ENCODE assay signal across 9 mouse cellular contexts in genomic region chr7:62382391-62382790, GRCm38 (mm10). TPM values are rescaled to one million over a fixed set of nuclear protein-coding genes. Genes with fewer than 3 reads are reported as not detected.
DNase-seq lines count a peak whose midpoint lies in the region; ATAC-seq and TF ChIP-seq lines count a peak whose summit lies in the region.
"Had no signal": no experiment of that assay in that cellular context is flagged by ENCODE, and none has a peak within 500 bp of the region (broad histone marks: within the 10 kb centered on the region; RNA-seq: fewer than 3 reads in every experiment).

No protein-coding gene starts in this region.

- TF ChIP-seq POLR2A in myocyte (IDR thresholded peaks at IDR 0.05; ENCODE audit: insufficient read length, low read depth): no peak

- peak; percentile 86 for ATAC-seq in forebrain, postnatal 0 days

- no peaks in the 10 kb centered on the region for H3K27me3 ChIP-seq in forebrain, postnatal 0 days (ENCODE audit: insufficient read depth, low read length)
- no peaks in the 10 kb centered on the region for H3K27me3 ChIP-seq in myocyte (ENCODE audit: control insufficient read depth, insufficient read depth, insufficient read length)

- H3K4me1 ChIP-seq in forebrain, postnatal 0 days (ENCODE audit: insufficient read depth): no peaks in the 10 kb centered on the region

- peak; percentile 47 for DNase-seq in adrenal gland, adult 2 months
- DNase-seq in adrenal gland, postnatal 4 days (ENCODE audit: low spot score in 2 of 2): no peak
- peak; percentile 19 for DNase-seq in thymus, postnatal 4 days
- DNase-seq in thymus, postnatal 10 days (ENCODE audit: low spot score in 2 of 2): no peak
- peak; percentile 81 for DNase-seq in forebrain, postnatal 0 days
- DNase-seq in left cerebral cortex, adult 18-20 months (ENCODE audit: low spot score in 2 of 2): peak; percentile 22 to 37
- no peak for DNase-seq in spleen, postnatal 36 days (ENCODE audit: low spot score in 2 of 2)

- TF ChIP-seq CTCF in forebrain, postnatal 0 days (IDR thresholded peaks at IDR 0.05; ENCODE audit: low read depth): peak; percentile 82

- H3K4me3 ChIP-seq in forebrain, postnatal 0 days (ENCODE audit: low read depth, low read length): no peak overlapping the region
- no peak overlapping the region for H3K4me3 ChIP-seq in myocyte

- no peak overlapping the region for H3ac ChIP-seq in myocyte (ENCODE audit: control insufficient read depth, insufficient read length)

- no peak overlapping the region for H3K9ac ChIP-seq in forebrain, postnatal 0 days

- no peak overlapping the region for H3K4me2 ChIP-seq in forebrain, postnatal 0 days (ENCODE audit: low read depth)
- peak overlapping the region; percentile 61 for H3K4me2 ChIP-seq in myocyte (ENCODE audit: low read depth)

- H3K9me3 ChIP-seq in forebrain, postnatal 0 days (ENCODE audit: low read length): no peaks in the 10 kb centered on the region

- 16% methylated on average over 2 of the region's 2 CpGs for WGBS in forebrain, postnatal 0 days

- no peaks in the 10 kb centered on the region for H3K36me3 ChIP-seq in forebrain, postnatal 0 days (ENCODE audit: insufficient read depth)
- H3K36me3 ChIP-seq in myocyte (ENCODE audit: control insufficient read depth, insufficient read depth): no peaks in the 10 kb centered on the region

- no peaks in the 10 kb centered on the region for H3K79me2 ChIP-seq in myocyte (ENCODE audit: control insufficient read depth, insufficient read depth)

- no peak overlapping the region for H3K27ac ChIP-seq in forebrain, postnatal 0 days (ENCODE audit: low read depth, low read length)

TF ChIP-seq in myocyte, 11 proteins besides CTCF, POLR2A, EP300 and RAD21:
- TF ChIP-seq REST (IDR thresholded peaks at IDR 0.05; ENCODE audit: insufficient read depth, insufficient read length): no peak
- TF ChIP-seq SRF (IDR thresholded peaks at IDR 0.05; ENCODE audit: control insufficient read depth, insufficient read length, low read depth): no peak
- no peak for TF ChIP-seq POLR2AphosphoS2 (IDR thresholded peaks at IDR 0.05; ENCODE audit: insufficient read length, low read depth)
- TF ChIP-seq TCF3 (IDR thresholded peaks at IDR 0.05; ENCODE audit: insufficient read length, low read depth): no peak
- TF ChIP-seq USF1 (IDR thresholded peaks at IDR 0.05; ENCODE audit: low read depth): no peak
- no peak for TF ChIP-seq MYOD1 (IDR thresholded peaks at IDR 0.05; ENCODE audit: control insufficient read depth in 1 of 3, insufficient read length in 2 of 3, low read depth in 2 of 3)
- TF ChIP-seq MYOG (IDR thresholded peaks at IDR 0.05; ENCODE audit: control insufficient read depth in 1 of 3, insufficient read depth in 1 of 3, insufficient read length in 2 of 3, low read depth in 2 of 3): no peak
- no peak for TF ChIP-seq TCF12 (IDR thresholded peaks at IDR 0.05; ENCODE audit: insufficient read depth, poor library complexity, severe bottlenecking)

RNA-seq across cellular contexts. Expression of gene Magel2, which starts 5.6 kb away (rescaled TPM):
- 1 to 10 TPM; 1.7 TPM for total RNA-seq in adrenal gland, adult 2 months (2021)
- 3.1 and 4.1 TPM in 2 replicates for polyA plus RNA-seq in adrenal gland, adult 2 months (2012; rRNA removed)
- 10 to 100 TPM; 10.2 to 12.6 TPM for total RNA-seq in adrenal gland, postnatal 4 days (2021)
- 8.7 and 21.4 TPM in 2 replicates for total RNA-seq in forebrain, postnatal 0 days (2014; rRNA removed)
- polyA plus RNA-seq in forebrain, postnatal 0 days (2015; fragmentation: Nextera tagmentation; extraction: Ambion mirVana): 4.1 and 8.6 TPM in 2 replicates
- 1 to 10 TPM; 1.3 to 1.5 TPM for total RNA-seq in left cerebral cortex, adult 18-20 months (2021)
- polyA plus RNA-seq in myocyte (2012; fragmentation: generic; extraction: Trizol): not detected
- polyA plus RNA-seq: gonadal fat pad, adult 2 months had no signal

RNA-seq across cellular contexts. Expression of gene Ndn, which starts 36.0 kb away (rescaled TPM):
- total RNA-seq in adrenal gland, adult 2 months (2021): 10 to 100 TPM; 55.8 to 92.2 TPM
- polyA plus RNA-seq in adrenal gland, adult 2 months (2012; rRNA removed): 55.5 and 61.7 TPM in 2 replicates
- 100 to 1,000 TPM; 112 to 118 TPM for total RNA-seq in adrenal gland, postnatal 4 days (2021)
- total RNA-seq in forebrain, postnatal 0 days (2014; rRNA removed): 339 and 512 TPM in 2 replicates
- 540 and 638 TPM in 2 replicates for polyA plus RNA-seq in forebrain, postnatal 0 days (2015; fragmentation: Nextera tagmentation; extraction: Ambion mirVana)
- 100 to 1,000 TPM; 109 to 118 TPM for total RNA-seq in left cerebral cortex, adult 18-20 months (2021)
- 0.48 TPM for polyA plus RNA-seq in myocyte (2012; fragmentation: generic; extraction: Trizol)

RNA-seq across cellular contexts. Expression of gene Mkrn3, which starts 37.5 kb away (rescaled TPM):
- 1 to 10 TPM in 1 of 2 experiments, under 1 TPM in 1; 0.78 to 1.1 TPM for total RNA-seq in adrenal gland, adult 2 months (2021)
- polyA plus RNA-seq in adrenal gland, adult 2 months (2012; rRNA removed): 0.67 and 1.3 TPM in 2 replicates
- total RNA-seq in adrenal gland, postnatal 4 days (2021): 1 to 10 TPM; 4.1 TPM
- 31.2 and 39.7 TPM in 2 replicates for total RNA-seq in forebrain, postnatal 0 days (2014; rRNA removed)
- polyA plus RNA-seq in forebrain, postnatal 0 days (2015; fragmentation: Nextera tagmentation; extraction: Ambion mirVana): 19.8 and 23.6 TPM in 2 replicates
- under 1 TPM; 0.33 to 0.56 TPM for total RNA-seq in left cerebral cortex, adult 18-20 months (2021)
- polyA plus RNA-seq in myocyte (2012; fragmentation: generic; extraction: Trizol): 1.3 TPM

Comparison
In these comparisons a context has a peak if more than half of its experiments do, and no peak if none do; other contexts are left out.
1. DNase-seq: peak in adrenal gland, adult 2 months (single experiment), thymus, postnatal 4 days (single experiment), forebrain, postnatal 0 days (single experiment) and left cerebral cortex, adult 18-20 months (2 of 2); none in adrenal gland, postnatal 4 days (0 of 2), thymus, postnatal 10 days (0 of 2) and spleen, postnatal 36 days (0 of 2).